Mouse (Mus musculus) kidney, postnatal 4 days (tissue): ENCODE measurements around the gene Macf1.

ENCODE experiments used
- DNase-seq, 2 experiments: peaks; one replicate each; pipeline ENCODE4 v3.0.0; 2021; ENCODE audit warnings: mixed read lengths in 2 of 2

Macf1 gene

GRCm38 (mm10) chr4:123684260-123684659 is at the start of gene Macf1:
Macf1 (minus strand) TSS chr4:123684360.
- no peak for DNase-seq

- no peak for DNase-seq
Measured at GRCm38 (mm10) chr4:123733532-123733931, 49.4 kb upstream of the Macf1 start.

GRCm38 (mm10) chr4:123732921-123733320 is 48.8 kb upstream of the Macf1 start:
- DNase-seq, result no peak

- no peak for DNase-seq
Measured at GRCm38 (mm10) chr4:123732163-123732910, 48.2 kb upstream of the Macf1 start.

- no peak for DNase-seq
Measured at GRCm38 (mm10) chr4:123721761-123722160, 37.6 kb upstream of the Macf1 start.

GRCm38 (mm10) chr4:123718434-123718780 is 34.2 kb upstream of the Macf1 start:
- no peak for DNase-seq

- peak; percentile 98 to 99 for DNase-seq
Measured at GRCm38 (mm10) chr4:123717574-123718433, 33.6 kb upstream of the Macf1 start, which contains the start of gene Ndufs5. Ndufs5 (minus strand) TSS chr4:123718202.

- DNase-seq, result no peak
Measured at GRCm38 (mm10) chr4:123712431-123712830, 28.3 kb upstream of the Macf1 start.

GRCm38 (mm10) chr4:123707340-123707739 is 23.2 kb upstream of the Macf1 start:
- no peak for DNase-seq

GRCm38 (mm10) chr4:123705340-123705739 is 21.2 kb upstream of the Macf1 start:
- DNase-seq, result no peak

GRCm38 (mm10) chr4:123693384-123693783 is 9.2 kb upstream of the Macf1 start:
- DNase-seq, result no peak

- no peak for DNase-seq
Measured at GRCm38 (mm10) chr4:123692071-123692470, 7.9 kb upstream of the Macf1 start.

GRCm38 (mm10) chr4:123690311-123690710 is 6.2 kb upstream of the Macf1 start:
- DNase-seq, result no peak

GRCm38 (mm10) chr4:123687025-123687781 is 3.0 kb upstream of the Macf1 start:
- peak; percentile 57 to 69 for DNase-seq

- peak in 1 of 2 experiments; percentile 55 for DNase-seq
Measured at GRCm38 (mm10) chr4:123686368-123687024, 2.3 kb upstream of the Macf1 start.

- no peak for DNase-seq
Measured at GRCm38 (mm10) chr4:123685506-123686242, 1.5 kb upstream of the Macf1 start.

GRCm38 (mm10) chr4:123685046-123685445 is 886 bp upstream of the Macf1 start:
- no peak for DNase-seq

GRCm38 (mm10) chr4:123682291-123682690 is 1.9 kb downstream of the Macf1 start:
- no peak for DNase-seq

GRCm38 (mm10) chr4:123680962-123681361 is 3.2 kb downstream of the Macf1 start:
- no peak for DNase-seq

GRCm38 (mm10) chr4:123677060-123677804 is 6.9 kb downstream of the Macf1 start:
- no peak for DNase-seq

GRCm38 (mm10) chr4:123670598-123670997 is 13.6 kb downstream of the Macf1 start:
- no peak for DNase-seq
